19 mouse cellular contexts compared by ENCODE assay signal in the genomic region with DNA sequence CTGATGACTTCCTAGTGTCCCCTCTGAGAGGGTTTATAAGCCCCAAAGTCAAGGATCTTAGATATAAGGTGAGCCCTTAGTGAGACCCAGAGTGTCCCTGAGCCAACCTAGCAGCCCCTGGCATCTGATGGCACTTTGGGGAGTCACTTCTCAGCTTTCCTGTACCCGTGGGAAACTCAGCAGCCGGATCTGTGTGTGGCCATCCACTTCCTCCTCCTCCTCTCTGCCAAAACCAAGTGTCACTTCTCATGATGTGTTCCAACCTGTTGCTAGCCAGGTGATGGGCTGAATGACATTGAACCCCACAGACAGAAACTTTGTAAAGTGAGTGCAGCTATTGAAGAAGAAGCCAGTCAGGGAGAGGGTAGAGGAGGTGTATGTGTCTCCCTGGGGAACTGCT. TPM values are rescaled to one million over a fixed set of nuclear protein-coding genes. Genes with fewer than 3 reads are reported as not detected.
DNase-seq lines count a peak whose midpoint lies in the region; ATAC-seq lines count a peak whose summit lies in the region.
"Had no signal": no experiment of that assay in that cellular context is flagged by ENCODE, and none has a peak within 500 bp of the region (broad histone marks: within the 10 kb centered on the region; RNA-seq: fewer than 3 reads in every experiment).

No protein-coding gene starts in this region.

- no peaks in the 10 kb centered on the region for H3K9me3 ChIP-seq in midbrain, embryonic 11.5 days (ENCODE audit: control insufficient read depth, low read length)
- no peaks in the 10 kb centered on the region for H3K9me3 ChIP-seq in midbrain, embryonic 16.5 days (replicated peaks; ENCODE audit: control insufficient read depth, low read length, poor library complexity, severe bottlenecking)
- H3K9me3 ChIP-seq: embryonic facial prominence, embryonic 12.5 days; forebrain, embryonic 13.5 days; heart, embryonic 10.5 days; hindbrain, embryonic 12.5 days had no signal

- no peaks in the 10 kb centered on the region for H3K36me3 ChIP-seq in midbrain, embryonic 11.5 days (ENCODE audit: control insufficient read depth, insufficient read depth, low read length)
- no peaks in the 10 kb centered on the region for H3K36me3 ChIP-seq in midbrain, embryonic 16.5 days (ENCODE audit: control insufficient read depth, insufficient read depth, low read length)
- H3K36me3 ChIP-seq: embryonic facial prominence, embryonic 12.5 days; heart, embryonic 10.5 days; hindbrain, embryonic 12.5 days had no signal

- no peak for ATAC-seq in midbrain, embryonic 11.5 days (ENCODE audit: low FRiP score)
- no peak for ATAC-seq in midbrain, embryonic 16.5 days
- no peak for ATAC-seq in erythroid progenitor cell, adult 5-6 weeks (replicated peaks; ENCODE audit: low FRiP score, poor library complexity, severe bottlenecking)
- ATAC-seq: activated CD4-positive, CD25-positive, alpha-beta regulatory T cell, adult 4 months; forebrain, embryonic 13.5 days; forebrain, postnatal 0 days; hindbrain, embryonic 16.5 days had no signal

- H3K4me2 ChIP-seq in midbrain, embryonic 11.5 days = no peak overlapping the region
- no peak overlapping the region for H3K4me2 ChIP-seq in midbrain, embryonic 16.5 days (ENCODE audit: low read length)
- H3K4me2 ChIP-seq: embryonic facial prominence, embryonic 12.5 days; forebrain, embryonic 13.5 days; hindbrain, embryonic 12.5 days had no signal

- peak; percentile 65 for DNase-seq in midbrain, embryonic 11.5 days (ENCODE audit: low spot score, missing footprints)
- peak; percentile 14 for DNase-seq in thymus, postnatal 25 days
- no peak for DNase-seq in thymus, adult 18-20 months
- DNase-seq in induced T-regulatory cell, adult 2 months (ENCODE audit: low read depth) = peak; percentile 67
- DNase-seq: adrenal gland, postnatal 14 days; cerebellum, adult 11-12 months; cerebellum, postnatal 25 days; forebrain, postnatal 0 days; gastrocnemius, postnatal 14 days; heart, postnatal 10 days; heart, postnatal 4 days had no signal

- no peak overlapping the region for H3K4me3 ChIP-seq in midbrain, embryonic 11.5 days (ENCODE audit: low read depth, low read length)
- H3K4me3 ChIP-seq in midbrain, embryonic 16.5 days (ENCODE audit: low read depth, low read length) = no peak overlapping the region
- H3K4me3 ChIP-seq: embryonic facial prominence, embryonic 12.5 days; forebrain, embryonic 13.5 days; heart, embryonic 10.5 days; hindbrain, embryonic 12.5 days had no signal

- no peak overlapping the region for H3K27ac ChIP-seq in midbrain, embryonic 11.5 days (ENCODE audit: low read depth, low read length)
- no peak overlapping the region for H3K27ac ChIP-seq in midbrain, embryonic 16.5 days (ENCODE audit: low read length)
- H3K27ac ChIP-seq: embryonic facial prominence, embryonic 12.5 days; forebrain, embryonic 13.5 days; hindbrain, embryonic 12.5 days had no signal

- 73% methylated on average over 2 of the region's 2 CpGs for WGBS in midbrain, embryonic 11.5 days
- 73% methylated on average over 2 of the region's 2 CpGs for WGBS in midbrain, embryonic 16.5 days

- H3K4me1 ChIP-seq in midbrain, embryonic 11.5 days (ENCODE audit: control insufficient read depth, insufficient read depth, low read length) = peaks cover 9% of the 10 kb centered on the region
- peaks cover 16% of the 10 kb centered on the region for H3K4me1 ChIP-seq in midbrain, embryonic 16.5 days (ENCODE audit: control insufficient read depth, insufficient read depth, low read length)

- H3K9ac ChIP-seq in midbrain, embryonic 11.5 days (ENCODE audit: low read length) = no peak overlapping the region
- no peak overlapping the region for H3K9ac ChIP-seq in midbrain, embryonic 16.5 days (ENCODE audit: low read depth, low read length)
- H3K9ac ChIP-seq: embryonic facial prominence, embryonic 12.5 days; forebrain, embryonic 13.5 days; forebrain, postnatal 0 days; hindbrain, embryonic 12.5 days had no signal

- no peaks in the 10 kb centered on the region for H3K27me3 ChIP-seq in midbrain, embryonic 11.5 days (ENCODE audit: control insufficient read depth, insufficient read depth, low read length)
- no peaks in the 10 kb centered on the region; the same call in 1 of the 2 replicates for H3K27me3 ChIP-seq in midbrain, embryonic 16.5 days (ENCODE audit: control insufficient read depth, insufficient read depth, low read depth, low read length)
- H3K27me3 ChIP-seq: embryonic facial prominence, embryonic 12.5 days; forebrain, embryonic 13.5 days; hindbrain, embryonic 12.5 days had no signal

RNA-seq across cellular contexts. Expression of a gene that starts 2.2 kb away (rescaled TPM):
- polyA plus RNA-seq in midbrain, embryonic 11.5 days (2014; fragmentation: Nextera tagmentation; extraction: Ambion mirVana) = 71.0 and 73.8 TPM in 2 replicates
- 66.4 and 69.0 TPM in 2 replicates for polyA plus RNA-seq in midbrain, embryonic 16.5 days (2015; fragmentation: Nextera tagmentation; extraction: Ambion mirVana)
- total RNA-seq in erythroid progenitor cell, adult 5-6 weeks (2015; ENCODE audit: low replicate concordance) = 106 and 123 TPM in 2 replicates
- total RNA-seq in erythroid progenitor cell, adult 5-6 weeks (2017; ENCODE audit: low replicate concordance) = 52.2 and 58.2 TPM in 2 replicates

Comparison
In these comparisons a context has a peak if more than half of its experiments do, and no peak if none do; other contexts are left out.
1. DNase-seq: peak in midbrain, embryonic 11.5 days (single experiment), thymus, postnatal 25 days (single experiment) and induced T-regulatory cell, adult 2 months (single experiment); none in thymus, adult 18-20 months (0 of 2).